21 mouse cellular contexts compared by ENCODE assay signal in the genomic region with DNA sequence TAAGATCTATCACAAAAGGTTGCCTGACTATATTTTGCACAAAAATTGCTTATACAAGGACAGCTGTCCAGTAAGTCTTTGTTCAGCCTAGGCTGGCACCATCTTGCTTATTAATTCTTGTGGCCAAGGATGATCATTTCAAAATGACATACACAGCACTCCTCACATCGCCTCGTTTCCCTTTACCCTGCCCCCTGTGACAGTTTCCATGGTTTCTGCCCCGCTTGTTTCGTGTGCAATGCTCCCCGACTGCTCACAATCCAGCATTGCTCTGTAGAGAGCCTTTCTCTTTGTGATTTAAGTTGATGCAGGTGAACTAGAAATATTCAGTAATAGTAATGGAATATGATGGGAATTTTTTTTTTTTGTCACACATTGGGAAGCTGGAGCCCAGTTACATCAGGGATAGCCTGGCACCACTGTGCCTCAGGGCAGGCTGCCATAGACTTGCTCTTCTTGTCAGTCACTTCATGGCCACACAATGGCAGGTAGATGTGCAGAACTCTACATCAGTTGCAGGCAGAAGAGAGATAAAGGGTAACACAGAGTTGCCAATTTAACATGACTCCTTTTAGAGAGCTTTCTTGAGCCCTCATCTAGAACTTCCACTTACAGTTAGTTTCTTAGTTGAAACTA.
DNase-seq lines count a peak whose midpoint lies in the region; ATAC-seq and TF ChIP-seq lines count a peak whose summit lies in the region.
"Had no signal": no experiment of that assay in that cellular context is flagged by ENCODE, and none has a peak within 500 bp of the region (broad histone marks: within the 10 kb centered on the region; RNA-seq: fewer than 3 reads in every experiment).

No protein-coding gene starts in this region.

- H3K27ac ChIP-seq in liver, embryonic 11.5 days (ENCODE audit: low read depth, low read length), result no peak overlapping the region
- H3K27ac ChIP-seq in liver, postnatal 0 days (ENCODE audit: low read depth), result no peak overlapping the region
- H3K27ac ChIP-seq: embryonic facial prominence, embryonic 13.5 days; forebrain, embryonic 12.5 days; gastrocnemius, adult 2 months; hindbrain, embryonic 12.5 days had no signal

- WGBS in liver, embryonic 11.5 days, result 85% methylated on average over 5 of the region's 5 CpGs
- WGBS in liver, postnatal 0 days (ENCODE audit: insufficient replicate concordance), result 85% methylated on average over 5 of the region's 5 CpGs

- no peak for ATAC-seq in liver, embryonic 11.5 days (replicated peaks; ENCODE audit: low FRiP score)
- ATAC-seq in liver, postnatal 0 days, result no peak
- ATAC-seq: CD4-positive, CD25-positive, alpha-beta regulatory T cell, adult 4 months had no signal

- peak; percentile 63 to 65 for DNase-seq in cerebellum, postnatal 10 days
- no peak for DNase-seq in cerebellum, adult 9-10 months
- peak; percentile 12 for DNase-seq in liver, embryonic 11.5 days (ENCODE audit: low spot score)
- no peak for DNase-seq in liver, postnatal 0 days
- DNase-seq in retina, postnatal 1 day, result peak; percentile 10
- DNase-seq in retina, embryonic 14.5 days (ENCODE audit: low spot score), result no peak
- no peak for DNase-seq in urinary bladder, adult 2 months (ENCODE audit: low spot score)
- DNase-seq: adrenal gland, adult 8-10 months; B cell, adult 2 months; cerebellum, adult 11 months; cerebellum, adult 8-10 months; cerebellum, postnatal 36 days; gastrocnemius, adult 2 months; gastrocnemius, postnatal 25 days; heart, postnatal 10 days; heart, postnatal 4 days had no signal

- TF ChIP-seq EP300 in liver, postnatal 0 days (IDR thresholded peaks at IDR 0.05; ENCODE audit: low read depth), result no peak

- no peak overlapping the region for H3K4me3 ChIP-seq in liver, embryonic 11.5 days (ENCODE audit: low read depth, low read length)
- H3K4me3 ChIP-seq in liver, postnatal 0 days (ENCODE audit: low read depth, low read length), result no peak overlapping the region
- H3K4me3 ChIP-seq: embryonic facial prominence, embryonic 13.5 days; forebrain, embryonic 12.5 days; gastrocnemius, adult 2 months; hindbrain, embryonic 12.5 days had no signal

- no peak for TF ChIP-seq CTCF in liver, postnatal 0 days (IDR thresholded peaks at IDR 0.05; ENCODE audit: low read depth)

- no peaks in the 10 kb centered on the region for H3K4me1 ChIP-seq in liver, embryonic 11.5 days (replicated peaks; ENCODE audit: control insufficient read depth, insufficient read depth, low read length)
- no peaks in the 10 kb centered on the region for H3K4me1 ChIP-seq in liver, postnatal 0 days (ENCODE audit: insufficient read depth)
- H3K4me1 ChIP-seq: embryonic facial prominence, embryonic 13.5 days; forebrain, embryonic 12.5 days; hindbrain, embryonic 12.5 days had no signal

- no peaks in the 10 kb centered on the region for H3K27me3 ChIP-seq in liver, embryonic 11.5 days (replicated peaks; ENCODE audit: control insufficient read depth, insufficient read depth, low read length)
- no peaks in the 10 kb centered on the region for H3K27me3 ChIP-seq in liver, postnatal 0 days (ENCODE audit: insufficient read depth, low read length)
- H3K27me3 ChIP-seq: embryonic facial prominence, embryonic 13.5 days; forebrain, embryonic 12.5 days; hindbrain, embryonic 12.5 days had no signal

- H3K36me3 ChIP-seq in liver, embryonic 11.5 days (ENCODE audit: control insufficient read depth, insufficient read depth, low read length), result no peaks in the 10 kb centered on the region
- H3K36me3 ChIP-seq in liver, postnatal 0 days (replicated peaks; ENCODE audit: insufficient read depth, low read length), result no peaks in the 10 kb centered on the region
- H3K36me3 ChIP-seq: embryonic facial prominence, embryonic 13.5 days; forebrain, embryonic 12.5 days; G1E; hindbrain, embryonic 12.5 days had no signal

- no peak overlapping the region for H3K4me2 ChIP-seq in liver, embryonic 11.5 days
- no peak overlapping the region for H3K4me2 ChIP-seq in liver, postnatal 0 days (ENCODE audit: low read depth, low read length)
- H3K4me2 ChIP-seq: embryonic facial prominence, embryonic 13.5 days; forebrain, embryonic 12.5 days; hindbrain, embryonic 12.5 days had no signal

- H3K9me3 ChIP-seq in liver, embryonic 11.5 days (ENCODE audit: control insufficient read depth, low read length), result peaks cover 2% of the 10 kb centered on the region; the same call in 1 of the 2 replicates
- H3K9me3 ChIP-seq in liver, postnatal 0 days (ENCODE audit: low read length), result no peaks in the 10 kb centered on the region
- H3K9me3 ChIP-seq: embryonic facial prominence, embryonic 13.5 days; G1E; hindbrain, embryonic 12.5 days had no signal

- H3K9ac ChIP-seq in liver, embryonic 11.5 days (ENCODE audit: low read depth, low read length), result no peak overlapping the region
- H3K9ac ChIP-seq in liver, postnatal 0 days (replicated peaks), result no peak overlapping the region
- H3K9ac ChIP-seq: embryonic facial prominence, embryonic 13.5 days; forebrain, embryonic 12.5 days; hindbrain, embryonic 12.5 days had no signal

Comparison
In these comparisons a context has a peak if more than half of its experiments do, and no peak if none do; other contexts are left out.
1. DNase-seq: peak in cerebellum, postnatal 10 days (2 of 2), liver, embryonic 11.5 days (single experiment) and retina, postnatal 1 day (single experiment); none in cerebellum, adult 9-10 months (single experiment), liver, postnatal 0 days (single experiment), retina, embryonic 14.5 days (single experiment) and urinary bladder, adult 2 months (single experiment).